Mouse (Mus musculus): Measurements from ENCODE around the gene Olfr871. TPM values are rescaled to one million over a fixed set of nuclear protein-coding genes. Genes with fewer than 3 reads are reported as not detected.
"Not testable (repeated sequence)": the region's sequence is repeated elsewhere in the genome, so short reads cannot be mapped to it uniquely, and the experiment has no call there.

Olfr871 gene
- not detected for total RNA-seq (2021)
- long read RNA-seq, experiment 1, result 0 reads
- long read RNA-seq, experiment 2, result 0 reads

GRCm38 (mm10) chr9:20211907-20212306 is at the start of gene Olfr871:
Gene Olfr871, plus strand, starts transcription at chr9:20212207.
- DNase-seq, result no peak

GRCm38 (mm10) chr9:20173957-20174356 is 38.0 kb upstream of the Olfr871 start, which contains the start of gene Olfr870:
Gene Olfr870, minus strand, starts transcription at chr9:20174057.
- no peak for DNase-seq

GRCm38 (mm10) chr9:20179463-20179862 is 32.5 kb upstream of the Olfr871 start:
- no peak for DNase-seq

GRCm38 (mm10) chr9:20202131-20202530 is 9.9 kb upstream of the Olfr871 start:
- DNase-seq, result no peak

GRCm38 (mm10) chr9:20203413-20203984 is 8.5 kb upstream of the Olfr871 start:
- DNase-seq, result not testable (repeated sequence)

- no peak for DNase-seq
Observed at GRCm38 (mm10) chr9:20210812-20211211, 1.2 kb upstream of the Olfr871 start.

GRCm38 (mm10) chr9:20211477-20211876 is 530 bp upstream of the Olfr871 start:
- DNase-seq, result no peak

- DNase-seq, result no peak
Observed at GRCm38 (mm10) chr9:20236819-20237218, 24.8 kb downstream of the Olfr871 start, which contains the start of gene Olfr872. Gene Olfr872, plus strand, starts transcription at chr9:20237119.

GRCm38 (mm10) chr9:20237378-20237777 is 25.4 kb downstream of the Olfr871 start:
- no peak for DNase-seq

Other genes starting within 250 kb of the Olfr871 start
- not detected for gene Olfr866, start 184.2 kb upstream of the Olfr871 start, total RNA-seq (2021)
- gene Olfr867, start 154.6 kb upstream of the Olfr871 start, total RNA-seq (2021), result not detected
- not detected for gene Olfr868, start 113.6 kb upstream of the Olfr871 start, total RNA-seq (2021)
- gene Olfr869, start 83.2 kb upstream of the Olfr871 start, total RNA-seq (2021), result not detected
- not detected for gene Olfr870, start 38.1 kb upstream of the Olfr871 start, total RNA-seq (2021)
- not detected for gene Olfr872, start 24.9 kb downstream of the Olfr871 start, total RNA-seq (2021)
- gene Olfr39, start 70.1 kb downstream of the Olfr871 start, total RNA-seq (2021), result not detected
- not detected for gene Olfr873, start 86.3 kb downstream of the Olfr871 start, total RNA-seq (2021)
- not detected for gene Olfr18, start 123.9 kb downstream of the Olfr871 start, total RNA-seq (2021)
- 10 to 100 TPM in 1 of 2 experiments, 1 to 10 TPM in 1; 8.2 to 10.5 TPM for gene Zfp560, start 173.0 kb downstream of the Olfr871 start, total RNA-seq (2021)
- gene Zfp26, start 248.0 kb downstream of the Olfr871 start, total RNA-seq (2021), result 1 to 10 TPM; 6.7 to 7.2 TPM

Data from gastrocnemius, postnatal 25 days (tissue).